Mouse (Mus musculus) liver, postnatal 0 days (tissue): ENCODE results near the gene Raph1.

Experiments used
- CTCF ChIP-seq: sonication (generic); IDR thresholded peaks from 2 replicates; pipeline ENCODE4 v1.5.1; 2016; ENCODE audit warnings: antibody characterized with exemption, low read depth
- EP300 ChIP-seq: IDR thresholded peaks from 2 replicates; pipeline ENCODE4 v1.6.1; 2016; ENCODE audit warnings: antibody characterized with exemption, low read depth, mild to moderate bottlenecking

- TF ChIP-seq CTCF (no peak), EP300 (no peak)
Measured at GRCm38 (mm10) chr1:60580990-60581389, 14.1 kb upstream of the Raph1 start.
